Mouse (Mus musculus): ENCODE results near the gene Gm20695.
"Not testable (repeated sequence)": the region's sequence is repeated elsewhere in the genome, so short reads cannot be mapped to it uniquely, and the experiment has no call there.

The Gm20695 gene

DNA sequence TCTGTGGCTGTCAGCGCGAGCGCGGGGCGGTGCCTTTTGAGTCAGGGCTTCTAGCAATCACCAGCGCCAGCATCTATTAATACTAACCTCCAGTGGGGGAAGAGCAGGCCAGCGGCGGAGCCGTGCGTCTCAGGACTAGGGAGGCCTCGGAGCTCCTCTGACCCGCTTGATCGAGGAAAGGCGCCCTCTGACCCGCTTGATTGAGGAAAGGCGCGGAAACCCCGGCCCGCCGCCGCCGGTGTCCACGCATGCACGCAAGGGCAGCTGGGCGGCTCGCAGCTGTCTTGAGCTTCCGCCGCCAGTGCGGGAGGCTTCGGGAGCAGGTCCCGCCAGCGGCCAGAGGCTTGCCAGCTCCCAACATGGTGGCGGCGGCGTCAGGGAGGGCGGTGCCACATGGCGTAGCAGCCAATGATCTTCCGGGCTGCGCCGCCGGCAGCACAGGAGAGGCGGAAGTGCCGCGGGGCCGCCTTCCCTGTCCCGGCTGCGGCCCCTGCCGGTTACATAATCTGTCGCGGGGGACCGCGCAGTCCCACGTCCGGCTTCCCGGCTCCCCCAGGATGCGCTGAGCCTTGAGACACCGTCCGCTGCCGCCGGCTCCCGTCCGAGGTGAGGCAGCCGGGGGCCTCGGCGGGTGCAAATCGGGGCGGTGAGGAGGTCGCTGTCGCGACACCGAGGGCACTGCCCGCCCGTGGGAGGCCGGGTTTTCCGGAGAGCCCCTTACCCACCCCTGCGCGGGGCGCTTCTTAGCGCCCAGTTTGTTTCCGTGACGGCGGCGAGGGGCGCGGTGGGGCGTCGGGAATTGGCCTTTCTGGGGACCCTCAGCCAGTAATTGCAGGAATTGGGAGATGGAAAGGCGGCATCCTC is at the start of gene Gm20695, which contains the start of gene Zfp597:
Gene Gm20695, plus strand, starts transcription at position 448 of the 864 bp plus-strand sequence.
Gene Zfp597, minus strand, starts transcription at position 361 of the 864 bp plus-strand sequence.
- peak; percentile 86 for DNase-seq (ENCODE audit: low spot score)

DNA sequence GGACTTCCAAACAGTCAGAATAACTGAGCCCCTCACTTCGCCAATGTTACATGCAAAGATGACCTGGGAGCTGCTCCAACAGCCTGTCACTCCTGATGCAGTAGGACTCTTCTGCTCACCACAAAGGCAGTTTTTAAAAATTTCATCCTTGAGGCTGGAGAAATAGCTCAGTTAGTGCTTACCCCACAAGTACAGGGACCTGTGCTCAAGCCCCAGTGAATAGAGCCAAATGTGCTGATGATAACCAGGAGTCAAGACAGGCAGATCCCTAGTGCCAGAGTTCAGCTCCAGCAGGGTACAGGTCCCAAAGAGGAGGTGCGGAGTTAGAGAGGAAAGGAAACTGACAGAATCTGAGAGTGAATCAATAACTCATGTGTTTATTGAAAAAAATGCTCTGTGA is 49.0 kb upstream of the Gm20695 start:
- DNase-seq (ENCODE audit: low spot score): no peak

DNA sequence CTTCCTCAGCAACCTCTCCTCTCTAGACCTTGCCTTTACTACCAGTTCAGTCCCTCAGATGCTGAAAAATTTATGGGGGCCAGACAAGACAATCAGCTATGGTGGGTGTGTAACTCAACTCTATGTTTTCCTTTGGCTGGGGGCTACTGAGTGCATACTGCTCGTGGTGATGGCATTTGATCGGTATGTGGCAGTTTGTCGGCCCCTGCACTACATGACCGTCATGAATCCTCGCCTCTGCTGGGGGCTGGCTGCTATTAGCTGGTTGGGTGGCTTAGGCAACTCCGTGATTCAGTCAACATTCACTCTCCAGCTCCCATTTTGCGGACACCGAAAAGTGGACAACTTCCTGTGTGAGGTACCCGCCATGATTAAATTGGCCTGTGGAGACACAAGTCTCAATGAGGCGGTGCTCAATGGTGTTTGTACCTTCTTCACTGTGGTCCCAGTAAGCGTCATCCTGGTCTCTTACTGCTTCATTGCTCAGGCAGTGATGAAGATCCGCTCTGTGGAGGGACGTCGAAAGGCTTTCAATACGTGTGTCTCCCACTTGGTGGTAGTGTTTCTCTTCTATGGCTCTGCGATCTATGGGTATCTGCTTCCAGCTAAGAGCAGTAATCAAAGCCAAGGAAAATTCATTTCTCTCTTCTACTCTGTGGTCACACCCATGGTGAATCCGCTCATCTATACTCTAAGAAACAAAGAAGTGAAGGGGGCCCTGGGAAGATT is 45.1 kb upstream of the Gm20695 start:
- no peak for DNase-seq (ENCODE audit: low spot score)

DNA sequence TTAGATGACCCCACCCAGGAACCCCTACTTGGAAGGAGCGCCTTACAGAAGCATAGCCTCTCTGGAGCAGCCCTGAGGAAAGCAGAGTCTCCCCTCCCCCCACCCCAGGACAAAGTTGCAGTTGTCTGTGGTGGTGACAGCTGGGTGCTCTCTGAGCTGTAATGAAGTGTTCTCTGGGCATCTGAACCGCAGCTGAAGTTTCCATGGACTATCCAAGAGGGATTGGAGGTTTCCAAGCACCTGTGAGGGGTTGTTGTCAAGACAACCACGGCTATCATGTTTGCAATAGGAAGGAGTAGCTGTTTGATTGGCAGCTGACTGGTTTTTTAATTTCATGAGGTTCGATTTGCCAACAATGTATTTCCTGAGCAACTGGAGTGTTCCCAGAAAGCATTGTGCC is 41.5 kb upstream of the Gm20695 start:
- no peak for DNase-seq (ENCODE audit: low spot score)

DNA sequence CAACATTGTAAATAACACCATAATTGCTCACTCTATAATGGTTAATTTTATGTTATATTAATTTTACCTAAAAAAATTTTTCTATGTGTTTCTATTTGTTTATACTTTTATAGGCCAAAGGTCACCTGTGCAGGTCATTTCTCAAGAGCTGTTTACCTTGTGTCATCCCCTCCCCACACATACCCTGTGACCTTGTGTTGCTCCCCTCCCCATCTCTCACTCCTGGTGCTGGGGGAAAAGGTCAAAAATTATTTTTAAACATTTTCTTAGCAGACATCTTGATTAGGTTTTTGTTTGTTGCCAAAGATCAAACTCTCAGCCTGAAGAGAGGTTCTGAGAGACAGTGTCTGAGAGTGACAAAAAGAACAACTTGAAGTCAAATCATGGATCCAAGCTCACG is 40.7 kb upstream of the Gm20695 start:
- DNase-seq (ENCODE audit: low spot score): no peak

DNA sequence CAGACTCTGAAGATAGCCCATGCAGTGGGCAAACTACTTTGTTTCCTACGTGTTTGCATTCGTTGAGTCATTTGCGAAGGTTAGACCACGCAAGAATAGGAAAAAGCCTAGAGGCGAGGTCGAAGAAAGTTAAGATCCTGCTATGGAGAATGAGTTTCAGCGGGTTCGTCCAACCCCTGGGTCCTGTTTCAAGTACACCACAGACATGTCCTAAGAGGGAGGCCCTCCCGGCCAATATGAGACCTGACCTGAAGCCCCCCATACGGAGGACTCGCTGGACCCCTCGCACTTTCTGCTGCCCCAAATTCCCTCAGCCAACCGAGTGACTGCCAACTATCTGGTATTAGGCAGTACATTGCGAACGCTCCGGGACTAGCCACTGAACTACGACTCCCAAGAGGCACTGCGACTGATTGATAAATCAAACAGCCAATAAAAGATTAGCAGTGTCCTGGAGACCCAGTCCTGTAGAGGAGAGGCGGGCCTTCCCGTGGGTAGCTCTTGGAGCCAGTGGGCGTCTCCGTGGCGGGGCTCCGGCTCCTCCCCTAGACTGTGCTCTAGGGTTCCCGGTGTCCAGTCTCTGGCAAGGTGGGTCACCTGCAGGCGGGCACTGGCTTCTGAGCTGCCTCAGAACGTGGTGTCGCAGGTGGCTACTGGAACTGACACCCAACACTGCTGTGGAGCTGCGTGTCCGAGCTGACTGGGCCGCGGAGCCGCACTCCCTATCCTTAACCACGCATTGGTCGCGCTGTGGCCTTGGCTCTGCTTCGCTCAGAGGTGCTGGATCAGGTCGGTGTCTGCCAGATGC is 37.5 kb upstream of the Gm20695 start, which contains the start of gene Zfp174:
Gene Zfp174, plus strand, starts transcription at position 558 of the 808 bp plus-strand sequence.
- DNase-seq (ENCODE audit: low spot score): peak; percentile 76

DNA sequence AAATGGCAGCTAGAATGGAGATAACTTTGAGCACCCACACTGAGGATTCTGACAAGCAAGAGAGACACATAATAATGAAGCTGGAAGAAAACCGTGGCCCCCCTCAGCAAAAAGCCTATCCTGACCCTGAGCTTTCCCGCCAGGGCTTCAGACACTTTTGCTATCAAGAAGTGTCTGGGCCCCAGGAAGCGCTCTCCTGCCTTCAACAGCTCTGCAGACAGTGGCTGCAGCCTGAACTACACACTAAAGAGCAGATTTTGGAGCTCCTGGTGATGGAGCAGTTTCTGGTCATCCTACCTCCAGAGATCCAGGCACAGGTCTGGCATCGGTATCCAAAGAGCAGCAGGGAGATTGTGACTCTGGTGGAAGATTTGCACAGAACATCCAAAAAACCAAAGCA is 36.6 kb upstream of the Gm20695 start:
- no peak for DNase-seq (ENCODE audit: low spot score)

DNA sequence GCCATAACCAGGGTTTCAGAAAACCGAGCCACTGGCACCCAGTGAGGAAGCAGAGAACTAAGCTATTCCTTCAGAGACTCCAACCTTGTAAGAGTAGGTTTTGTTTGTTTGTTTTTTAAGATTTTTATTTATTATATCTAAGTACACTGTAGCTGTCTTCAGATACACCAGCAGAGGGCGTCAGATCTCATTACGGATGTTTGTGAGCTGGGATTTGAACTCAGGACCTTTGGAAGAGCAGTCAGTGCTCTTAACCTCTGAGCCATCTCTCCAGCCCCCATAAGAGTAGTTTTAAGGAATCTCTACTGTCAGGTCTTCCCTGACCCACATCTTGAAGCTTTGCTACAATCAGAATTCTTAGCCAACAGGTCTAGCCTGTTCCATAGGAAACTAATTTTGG is 36.0 kb upstream of the Gm20695 start:
- no peak for DNase-seq (ENCODE audit: low spot score)

DNA sequence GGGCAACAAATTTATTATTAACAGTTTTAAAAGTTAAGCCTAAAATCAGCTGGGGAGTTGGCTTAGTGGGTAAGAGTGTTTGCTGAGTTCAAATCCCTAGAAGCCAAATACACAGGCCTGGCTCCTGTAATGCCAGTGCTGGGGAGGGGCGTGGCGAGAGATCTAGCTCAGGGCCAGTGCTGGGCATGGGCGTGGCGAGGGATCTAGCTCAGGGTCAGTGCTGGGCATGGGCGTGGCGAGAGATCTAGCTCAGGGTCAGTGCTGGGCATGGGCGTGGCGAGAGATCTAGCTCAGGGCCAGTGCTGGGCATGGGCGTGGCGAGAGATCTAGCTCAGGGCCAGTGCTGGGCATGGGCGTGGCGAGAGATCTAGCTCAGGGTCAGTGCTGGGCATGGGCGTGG is 33.1 kb upstream of the Gm20695 start:
- not testable (repeated sequence) for DNase-seq (ENCODE audit: low spot score)

DNA sequence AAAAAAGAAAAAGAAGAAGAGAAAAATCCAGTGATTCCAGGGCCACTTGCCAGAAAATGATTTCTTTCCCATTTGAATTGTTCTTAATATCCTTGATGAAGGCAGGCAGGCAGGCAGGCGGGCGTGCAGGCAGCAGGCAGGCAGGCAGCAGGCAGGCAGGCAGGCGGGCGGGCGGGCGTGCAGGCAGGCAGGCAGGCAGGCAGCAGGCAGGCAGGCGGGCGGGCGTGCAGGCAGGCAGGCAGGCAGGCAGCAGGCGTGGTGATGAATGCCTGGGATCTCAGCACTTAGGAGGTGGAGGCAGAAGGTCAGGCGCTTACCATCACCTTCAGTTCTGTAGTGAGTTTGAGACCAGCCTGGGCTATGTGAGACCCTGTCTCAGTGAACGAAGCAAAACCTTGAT is 31.9 kb upstream of the Gm20695 start:
- DNase-seq (ENCODE audit: low spot score): no peak

DNA sequence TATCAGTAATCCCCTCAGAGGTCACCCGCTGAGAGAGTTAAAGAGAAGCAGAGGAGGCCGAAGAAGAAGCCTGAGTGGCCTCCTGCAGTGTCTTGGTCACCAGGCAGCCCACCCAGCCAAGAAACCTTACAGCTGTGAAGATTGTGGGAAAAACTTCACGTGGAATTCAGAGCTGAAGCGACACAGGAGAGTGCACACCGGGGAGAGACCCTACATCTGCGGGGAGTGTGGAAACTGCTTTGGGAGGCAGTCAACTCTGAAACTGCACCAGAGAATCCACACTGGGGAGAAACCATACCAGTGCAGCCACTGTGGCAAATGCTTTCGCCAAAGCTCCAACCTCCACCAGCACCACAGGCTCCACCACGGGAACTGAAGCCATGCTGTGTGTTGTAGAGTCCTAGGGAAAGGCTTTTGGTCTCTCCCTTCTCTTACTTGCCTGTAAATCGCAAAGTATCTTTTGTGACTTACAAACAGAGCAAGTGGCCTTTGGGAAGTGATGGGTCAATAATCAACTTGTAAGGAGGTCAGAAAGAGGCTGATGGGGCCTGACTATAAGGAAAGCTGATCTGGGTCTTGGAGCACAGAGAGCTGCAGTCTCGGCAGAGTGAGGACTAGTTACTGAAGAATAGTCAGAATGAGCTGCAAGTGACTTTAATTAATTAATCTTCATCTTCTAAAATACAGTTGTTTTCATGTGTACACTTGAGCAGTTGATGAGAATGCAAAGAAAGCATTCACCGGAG is 29.8 kb upstream of the Gm20695 start:
- DNase-seq (ENCODE audit: low spot score): no peak

DNA sequence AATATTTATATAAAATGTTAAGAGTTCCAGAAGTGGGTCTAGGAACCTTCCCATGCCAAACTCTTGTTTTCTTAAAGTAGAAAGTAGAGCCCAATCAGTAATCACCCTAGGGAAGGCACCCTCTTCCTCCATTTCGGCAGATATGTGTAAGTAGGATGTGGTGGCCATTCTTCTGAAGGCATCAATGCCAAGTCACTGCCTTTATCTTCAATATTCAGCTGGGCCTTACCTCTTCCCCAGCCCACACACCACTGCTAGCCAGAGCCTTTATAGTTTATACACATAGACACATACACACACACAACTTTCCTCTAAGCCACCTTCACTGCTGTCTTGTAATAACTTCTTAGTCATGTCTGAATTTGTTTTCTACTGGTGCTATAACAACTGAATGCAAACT is 28.7 kb upstream of the Gm20695 start:
- DNase-seq (ENCODE audit: low spot score): no peak

DNA sequence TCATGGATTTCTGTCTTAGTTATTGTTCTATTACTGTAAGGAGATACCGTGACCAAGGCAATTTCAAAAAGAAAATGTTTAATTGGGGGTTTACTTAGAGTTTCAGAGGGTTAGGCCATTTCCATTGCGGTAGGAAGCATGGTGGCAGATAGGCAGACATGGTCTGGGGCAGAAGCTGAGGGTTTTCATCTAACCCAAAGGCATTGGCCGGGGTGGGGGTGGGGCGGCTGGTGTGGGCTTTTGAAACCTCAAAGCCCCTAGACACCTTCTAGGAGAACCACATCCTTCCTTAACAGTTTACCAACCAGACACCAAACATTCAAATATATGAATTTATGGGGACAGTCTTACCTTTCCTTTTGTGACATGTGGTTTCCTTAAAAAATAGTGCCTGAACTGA is 25.2 kb upstream of the Gm20695 start:
- DNase-seq (ENCODE audit: low spot score): no peak

DNA sequence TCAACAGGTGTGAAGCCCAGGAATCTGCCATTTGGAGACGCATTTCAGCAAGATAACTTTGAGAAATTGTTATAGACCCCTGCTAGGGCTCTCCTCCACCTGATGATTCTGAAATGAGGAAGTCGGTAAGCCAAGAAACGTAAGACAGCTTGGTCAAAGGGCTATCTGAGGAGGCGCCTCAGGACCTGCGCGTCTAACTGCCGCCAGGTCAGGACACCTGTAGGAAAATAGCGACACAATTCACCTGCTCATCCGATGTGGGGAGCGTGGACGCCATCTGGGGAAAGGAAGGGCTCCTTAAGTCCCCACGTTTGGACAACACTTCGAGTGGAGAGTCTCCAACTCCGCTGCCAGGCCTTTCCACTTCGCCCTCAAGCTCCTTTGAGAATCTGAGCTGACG is 12.6 kb upstream of the Gm20695 start:
- no peak for DNase-seq (ENCODE audit: low spot score)

DNA sequence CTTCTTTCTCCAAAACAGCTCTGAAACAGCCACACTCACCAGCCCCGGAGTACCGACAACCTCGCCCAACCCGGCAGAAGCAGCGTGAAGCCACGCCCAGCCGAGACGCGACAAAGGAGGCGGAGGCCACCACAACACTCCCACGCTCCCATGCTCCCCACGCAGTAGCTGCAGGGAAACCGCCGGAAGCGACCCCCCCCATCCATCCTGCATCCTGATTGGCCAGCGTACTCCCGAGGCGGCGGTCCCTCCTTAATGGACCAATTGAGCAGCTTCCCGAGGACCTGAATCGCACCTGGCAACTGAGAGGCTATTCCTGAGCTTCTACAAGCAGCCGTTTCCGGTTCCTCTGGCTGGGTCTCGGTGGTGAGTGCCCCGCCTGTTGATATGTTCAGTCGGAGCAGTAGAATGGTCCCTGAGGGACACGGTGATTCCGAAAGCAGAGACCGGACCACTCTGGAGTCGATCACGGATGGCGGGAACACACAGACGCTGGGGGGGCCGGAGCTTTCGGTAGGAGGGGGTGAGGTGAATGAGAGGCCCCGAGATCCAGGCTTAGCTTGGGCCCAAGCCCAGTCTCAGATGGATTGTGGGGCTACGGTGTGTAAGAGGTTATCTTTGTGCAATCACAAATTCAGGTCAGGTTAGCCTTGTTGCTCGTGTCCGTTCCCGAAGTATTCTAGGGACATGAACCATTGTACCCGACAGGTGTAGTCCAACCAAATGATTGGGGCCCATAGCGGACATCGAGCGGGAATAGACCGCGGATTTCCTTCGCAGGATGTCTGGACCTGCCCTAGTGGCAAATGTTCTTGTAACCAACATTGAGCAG is 12.0 kb upstream of the Gm20695 start, which contains the start of gene Naa60:
Gene Naa60, plus strand, starts transcription at position 160 of the 832 bp plus-strand sequence.
- peak; percentile 66 for DNase-seq (ENCODE audit: low spot score)

DNA sequence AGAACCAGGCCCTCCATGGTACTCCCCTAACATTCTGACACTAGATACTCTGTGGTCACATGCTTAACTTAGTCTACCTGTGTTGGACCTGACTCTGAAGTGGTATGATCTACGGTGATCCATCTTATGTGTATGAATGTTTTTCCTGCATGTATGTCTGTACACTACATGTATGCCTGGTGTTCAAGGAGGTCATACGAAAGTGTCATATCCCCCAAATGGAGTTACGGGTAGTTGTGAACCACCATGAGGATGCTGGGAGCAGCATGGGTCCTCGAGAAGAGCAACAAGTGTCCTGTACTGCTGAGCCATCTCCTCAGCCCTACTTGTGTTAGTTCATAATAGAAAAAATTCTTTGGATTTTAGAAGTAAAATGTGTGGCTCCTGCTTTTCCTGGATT is 8.1 kb upstream of the Gm20695 start:
- no peak for DNase-seq (ENCODE audit: low spot score)

DNA sequence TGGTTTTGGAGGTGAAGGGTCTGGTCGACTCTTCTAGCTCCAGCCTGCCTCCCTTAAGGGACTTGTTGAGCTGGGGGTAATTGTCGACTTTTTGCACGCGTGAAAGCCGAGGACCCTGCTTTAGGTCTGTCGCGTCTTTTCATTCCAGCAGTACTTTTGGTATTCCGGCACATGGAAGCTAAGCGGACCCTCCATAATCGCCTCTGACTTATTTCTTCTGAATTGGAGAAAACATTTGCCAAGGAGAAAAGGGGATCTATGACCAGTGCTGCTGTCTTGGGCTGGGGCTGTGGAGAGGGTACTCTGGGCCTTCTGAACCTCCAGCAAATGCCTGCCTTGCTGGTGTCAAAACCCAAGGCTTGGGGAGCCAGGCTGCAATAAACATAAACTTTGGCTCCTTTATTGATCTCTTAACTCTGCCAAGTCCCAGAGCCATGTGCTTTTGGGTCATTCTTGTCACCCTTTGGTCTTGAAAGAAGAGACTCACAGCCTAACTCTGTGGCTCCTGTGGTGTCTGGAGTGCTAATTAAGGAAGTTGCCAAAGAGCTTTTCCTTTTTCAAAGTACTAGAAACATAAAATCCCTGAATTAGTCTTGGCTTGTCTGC is 720 bp downstream of the Gm20695 start:
- DNase-seq (ENCODE audit: low spot score): no peak

DNA sequence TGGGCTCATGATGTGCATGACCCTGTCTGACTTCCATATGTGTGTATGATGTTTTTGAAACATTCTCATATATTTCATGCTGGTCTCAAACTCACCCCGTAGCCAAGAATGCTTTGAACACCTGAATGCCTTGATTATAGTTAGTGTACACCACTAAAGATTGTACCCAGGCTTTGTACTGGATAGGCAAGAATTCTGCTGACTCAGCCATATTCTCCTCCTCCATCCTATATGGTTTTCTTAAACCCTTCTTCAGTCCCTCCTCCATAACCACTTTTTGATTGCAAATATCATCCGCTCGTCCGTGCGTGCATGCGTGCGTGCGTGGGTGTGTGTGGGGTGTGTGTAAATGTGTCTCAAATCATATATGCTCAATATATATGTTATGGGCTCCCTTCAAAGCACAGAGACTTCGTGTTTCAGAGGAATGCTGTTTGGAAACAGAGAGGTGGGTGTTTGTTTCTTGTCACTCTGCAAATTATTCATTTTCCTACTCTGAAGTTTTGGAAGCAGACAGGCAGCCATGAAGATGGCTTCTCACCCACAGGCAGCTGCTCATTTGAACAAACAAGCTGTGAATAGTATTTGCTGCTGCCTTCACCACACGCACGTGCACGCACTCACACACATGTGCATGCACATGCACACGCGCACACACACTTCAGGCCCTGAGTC is 7.3 kb downstream of the Gm20695 start:
- no peak for DNase-seq (ENCODE audit: low spot score)

DNA sequence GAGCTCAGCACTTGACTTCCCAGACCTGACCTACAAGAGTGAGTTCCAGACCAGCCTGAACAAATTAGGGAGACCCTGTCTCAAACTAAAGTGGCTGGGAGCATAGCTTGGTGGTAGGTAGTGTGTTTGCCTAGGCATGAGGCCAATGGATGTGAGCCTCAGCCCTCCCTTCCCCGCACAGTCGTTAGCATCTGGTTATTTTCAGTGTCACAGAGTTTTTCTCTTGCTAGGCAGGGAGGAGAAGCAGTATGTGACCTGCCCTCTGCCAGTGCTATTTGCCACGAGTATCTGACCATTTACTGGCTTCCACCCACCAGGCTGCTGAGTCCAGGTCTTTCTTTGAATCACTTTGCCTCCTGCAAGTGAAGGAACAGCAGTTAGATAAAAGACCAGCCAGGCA is 9.3 kb downstream of the Gm20695 start:
- no peak for DNase-seq (ENCODE audit: low spot score)
